Mouse (Mus musculus) embryo, embryonic 10 days (tissue): ENCODE results near the gene Larp7.
A peak's percentile ranks its signal among the peaks of the same experiment; 100 is the strongest.

Source experiments
- DNase-seq: peaks from one replicate; pipeline ENCODE4 v3.0.0-alpha.2; 2015; ENCODE audit warnings: low spot score

Gene Larp7

GRCm38 (mm10) chr3:127552973-127553719 lies at the start of gene Larp7, which contains the start of gene Zgrf1:
TSS of gene Larp7 (minus strand) at chr3:127553349.
TSS of gene Zgrf1 (plus strand) at chr3:127553489.
- peak; percentile 100 for DNase-seq

- DNase-seq: no peak
These were observed 44.0 kb upstream of the Larp7 start for GRCm38 (mm10) chr3:127597136-127597535.

GRCm38 (mm10) chr3:127572557-127572956 lies 19.4 kb upstream of the Larp7 start:
- peak; percentile 54 for DNase-seq

- DNase-seq: no peak
These were observed 12.0 kb upstream of the Larp7 start for GRCm38 (mm10) chr3:127565129-127565528.

GRCm38 (mm10) chr3:127562974-127563373 lies 9.8 kb upstream of the Larp7 start:
- no peak for DNase-seq

GRCm38 (mm10) chr3:127558201-127558600 lies 5.1 kb upstream of the Larp7 start:
- DNase-seq: no peak

GRCm38 (mm10) chr3:127554723-127555122 lies 1.6 kb upstream of the Larp7 start:
- DNase-seq: no peak

GRCm38 (mm10) chr3:127553720-127554043 lies 533 bp upstream of the Larp7 start:
- DNase-seq: no peak

GRCm38 (mm10) chr3:127552434-127552972 lies 646 bp downstream of the Larp7 start:
- DNase-seq: no peak

GRCm38 (mm10) chr3:127547882-127548281 lies 5.3 kb downstream of the Larp7 start:
- DNase-seq: peak; percentile 65

- DNase-seq: no peak
These were observed 8.5 kb downstream of the Larp7 start for GRCm38 (mm10) chr3:127544610-127545121.

- no peak for DNase-seq
These were observed 9.2 kb downstream of the Larp7 start for GRCm38 (mm10) chr3:127543976-127544375.

GRCm38 (mm10) chr3:127539193-127539592 lies 14.0 kb downstream of the Larp7 start:
- DNase-seq: no peak

GRCm38 (mm10) chr3:127530293-127530692 lies 22.9 kb downstream of the Larp7 start:
- no peak for DNase-seq

GRCm38 (mm10) chr3:127529824-127530223 lies 23.3 kb downstream of the Larp7 start:
- DNase-seq: no peak

- no peak for DNase-seq
These were observed 23.9 kb downstream of the Larp7 start for GRCm38 (mm10) chr3:127529210-127529609.

GRCm38 (mm10) chr3:127527465-127528034 lies 25.6 kb downstream of the Larp7 start:
- no peak for DNase-seq

- DNase-seq: no peak
These were observed 27.8 kb downstream of the Larp7 start for GRCm38 (mm10) chr3:127525188-127525819.

GRCm38 (mm10) chr3:127521156-127521555 lies 32.0 kb downstream of the Larp7 start:
- no peak for DNase-seq

- DNase-seq: no peak
These were observed 32.8 kb downstream of the Larp7 start for GRCm38 (mm10) chr3:127520300-127520699.

- no peak for DNase-seq
These were observed 37.9 kb downstream of the Larp7 start for GRCm38 (mm10) chr3:127515251-127515650.

- no peak for DNase-seq
These were observed 39.5 kb downstream of the Larp7 start for GRCm38 (mm10) chr3:127513699-127514098.
